Mouse (Mus musculus) liver, postnatal 0 days (tissue): ENCODE data around the gene Agtpbp1.

Experiments used
- CTCF ChIP-seq: sonication (generic); IDR thresholded peaks from 2 replicates; pipeline ENCODE4 v1.5.1; 2016; ENCODE audit warnings: antibody characterized with exemption, low read depth
- EP300 ChIP-seq: IDR thresholded peaks from 2 replicates; pipeline ENCODE4 v1.6.1; 2016; ENCODE audit warnings: antibody characterized with exemption, low read depth, mild to moderate bottlenecking

- no peak for TF ChIP-seq EP300
- no peak for TF ChIP-seq CTCF
Measured at GRCm38 (mm10) chr13:59447130-59447529, 137.9 kb downstream of the Agtpbp1 start.
